Mouse (Mus musculus) hindbrain, embryonic 13.5 days (tissue): ENCODE data around the gene Gm8300. TPM values are rescaled to one million over a fixed set of nuclear protein-coding genes. Genes with fewer than 3 reads are reported as not detected.
"Not testable (repeated sequence)": the region's sequence is repeated elsewhere in the genome, so short reads cannot be mapped to it uniquely, and the experiment has no call there.

ENCODE experiments used
- ATAC-seq: fragments of 200-750 bp; cut with Nextera tagmentation; 2 replicates; pipeline ENCODE4 v1.8.0; 2017; ENCODE audit warnings: moderate TSS enrichment; ENCODE audit not compliant: low FRiP score
- H3K27ac ChIP-seq: fragments of 300-500 bp; sonication (generic); 2 replicates; pipeline ENCODE4 v1.5.1; 2015; ENCODE audit warnings: inconsistent platforms, mild to moderate bottlenecking, moderate library complexity
- H3K27me3 ChIP-seq: fragments of 300-500 bp; sonication (generic); 2 replicates; pipeline ENCODE4 v1.6.1; 2015; ENCODE audit warnings: mild to moderate bottlenecking, inconsistent platforms
- H3K36me3 ChIP-seq: fragments of 300-500 bp; sonication (generic); 2 replicates; pipeline ENCODE4 v1.6.1; 2015; ENCODE audit warnings: mild to moderate bottlenecking, inconsistent platforms
- H3K4me1 ChIP-seq: fragments of 300-500 bp; sonication (generic); replicated peaks from 2 replicates; pipeline ENCODE4 v1.6.1; 2015; ENCODE audit warnings: inconsistent platforms
- H3K4me2 ChIP-seq: fragments of 300-500 bp; sonication (generic); 2 replicates; pipeline ENCODE4 v1.6.1; 2015; ENCODE audit warnings: inconsistent platforms, mild to moderate bottlenecking, moderate library complexity
- H3K4me3 ChIP-seq: fragments of 300-500 bp; sonication (generic); 2 replicates; pipeline ENCODE4 v1.5.1; 2015; ENCODE audit warnings: mild to moderate bottlenecking, inconsistent platforms
- H3K9ac ChIP-seq: fragments of 300-500 bp; sonication (generic); 2 replicates; pipeline ENCODE4 v1.6.1; 2015; ENCODE audit warnings: mild to moderate bottlenecking, inconsistent platforms
- H3K9me3 ChIP-seq: fragments of 300-500 bp; sonication (generic); 2 replicates; pipeline ENCODE4 v1.6.1; 2016; ENCODE audit warnings: inconsistent platforms
- whole genome bisulfite sequencing: fragments of 180-500 bp; shearing (Covaris S2); methylation state at CpG from one replicate; pipeline ENCODE4 v1.1.7; 2015; 5-methylcytosine and 5-hydroxymethylcytosine counted together
- polyA plus RNA-seq: library from polyadenylated mRNA; unstranded; fragments of >200 nt; fragmentation: Nextera tagmentation; extraction: Ambion mirVana; gene quantifications from 2 replicates; pipeline ENCODE4 v1.2.1, GENCODE M21; 2015

Gene Gm8300
- not detected in 2 replicates for polyA plus RNA-seq

DNA sequence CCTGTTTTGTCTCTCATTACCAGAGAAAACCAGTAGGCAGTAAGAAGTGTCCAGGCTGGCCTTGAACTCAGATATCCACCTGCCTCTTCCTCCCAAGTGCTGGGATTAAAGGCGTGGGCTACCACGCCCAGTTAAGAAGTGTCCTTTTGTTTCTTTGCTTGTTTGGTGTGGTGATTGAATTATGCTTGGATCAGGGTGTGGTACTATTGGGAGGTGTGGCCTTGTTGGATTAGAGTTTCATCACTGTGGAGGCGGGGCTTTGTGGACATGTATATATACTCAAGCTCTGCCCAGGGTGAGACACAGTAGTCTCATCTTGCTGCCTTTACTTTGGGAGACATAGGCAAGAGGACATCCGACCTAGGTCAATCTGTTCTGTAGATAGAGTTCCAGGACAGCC is at the start of gene Gm8300:
TSS of gene Gm8300 (plus strand) at position 301 of the 400 bp plus-strand sequence.
- H3K27me3 ChIP-seq, H3K9ac ChIP-seq, H3K4me2 ChIP-seq, H3K9me3 ChIP-seq, H3K4me1 ChIP-seq, ATAC-seq, H3K4me3 ChIP-seq, H3K27ac ChIP-seq, H3K36me3 ChIP-seq: not testable (repeated sequence)
- WGBS: 90% methylated on average over 4 of the region's 4 CpGs

DNA sequence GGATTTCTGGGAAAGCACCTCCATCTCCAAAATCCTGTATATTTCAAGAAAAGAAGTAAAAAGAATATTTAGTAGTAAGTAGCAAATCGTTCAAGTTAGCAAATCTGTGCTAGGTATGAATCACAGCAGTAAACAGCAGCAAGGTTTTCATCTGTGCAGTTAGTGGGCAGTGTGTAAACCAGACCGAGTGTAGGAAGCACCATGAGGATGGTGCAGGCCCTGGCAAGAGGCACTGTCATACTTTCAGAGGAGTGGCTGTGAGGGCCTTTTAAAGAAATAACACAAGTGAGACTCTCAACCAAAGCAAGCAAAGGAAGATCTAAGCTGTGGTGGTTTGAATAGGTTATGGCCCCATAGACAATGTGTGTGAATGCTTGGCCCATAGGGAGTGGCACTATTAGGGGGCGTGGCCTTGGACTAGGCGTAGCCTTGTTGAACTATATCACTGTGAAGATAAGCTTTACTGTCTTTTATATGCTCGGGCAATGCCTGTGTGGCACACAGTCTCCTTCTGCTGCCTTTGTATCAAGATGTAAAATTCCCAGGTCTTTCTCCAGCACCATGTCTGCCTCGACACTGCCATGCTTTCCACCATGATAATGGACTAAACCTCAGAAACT is 49.3 kb upstream of the Gm8300 start:
- H3K9me3 ChIP-seq: no peaks in the 10 kb centered on the region
- H3K27ac ChIP-seq: no peak overlapping the region
- WGBS: 94% methylated on average over 6 of the region's 6 CpGs
- ATAC-seq: no peak
- no peak overlapping the region for H3K4me2 ChIP-seq
- peaks cover 75% of the 10 kb centered on the region for H3K36me3 ChIP-seq
- H3K27me3 ChIP-seq: no peaks in the 10 kb centered on the region
- H3K4me3 ChIP-seq: no peak overlapping the region
- no peak overlapping the region for H3K9ac ChIP-seq
- no peaks in the 10 kb centered on the region for H3K4me1 ChIP-seq

DNA sequence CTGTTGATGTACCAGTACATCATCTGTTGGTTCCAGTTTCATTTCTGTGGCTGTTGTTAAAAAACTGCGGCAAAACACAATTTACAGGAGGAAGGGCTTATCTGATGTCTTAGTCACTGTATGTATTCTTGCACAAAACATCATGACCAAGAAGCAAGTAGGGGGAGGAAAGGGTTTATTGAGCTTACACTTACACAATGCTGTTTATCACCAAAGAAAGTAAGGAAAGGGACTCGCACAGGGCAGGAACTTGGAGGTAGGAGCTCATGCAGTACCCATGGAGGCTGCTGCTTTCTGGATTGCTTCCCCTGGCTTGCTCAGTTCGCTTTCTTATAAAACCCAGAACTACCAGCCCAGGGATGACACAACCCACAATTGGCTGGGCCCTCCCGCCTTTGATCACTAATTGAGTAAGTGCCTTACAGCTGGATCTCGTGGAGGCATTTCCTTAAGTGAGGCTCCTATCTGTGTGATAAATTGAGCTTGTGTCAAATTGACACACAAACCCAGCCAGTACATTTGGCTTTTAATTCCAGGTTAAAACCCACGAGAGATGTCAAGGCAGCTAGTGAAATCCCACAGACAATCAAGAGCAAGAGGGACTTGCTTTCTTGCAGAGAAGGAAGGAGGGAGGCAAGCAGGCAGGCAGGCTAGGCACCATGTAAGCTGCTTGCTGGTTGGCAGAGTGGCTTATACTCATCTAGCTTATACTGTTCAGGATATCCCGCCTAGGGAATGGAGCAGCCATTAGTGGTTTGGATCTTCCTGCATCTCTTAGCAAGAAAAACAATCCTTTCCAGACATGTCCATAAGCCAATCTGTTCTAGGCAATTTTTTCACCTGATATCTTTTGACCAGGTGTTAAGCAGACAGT is 43.6 kb upstream of the Gm8300 start:
- 70% methylated on average over 7 of the region's 7 CpGs for WGBS
- H3K4me1 ChIP-seq: peaks cover 16% of the 10 kb centered on the region
- no peak for ATAC-seq
- H3K9me3 ChIP-seq: no peaks in the 10 kb centered on the region
- peak overlapping the region; percentile 73 for H3K4me3 ChIP-seq
- H3K27me3 ChIP-seq: peaks cover 6% of the 10 kb centered on the region; the same call in 1 of the 2 replicates
- peak overlapping the region; percentile 19 for H3K9ac ChIP-seq
- peaks cover 24% of the 10 kb centered on the region for H3K36me3 ChIP-seq
- H3K27ac ChIP-seq: no peak overlapping the region
- peak overlapping the region; percentile 71 for H3K4me2 ChIP-seq

DNA sequence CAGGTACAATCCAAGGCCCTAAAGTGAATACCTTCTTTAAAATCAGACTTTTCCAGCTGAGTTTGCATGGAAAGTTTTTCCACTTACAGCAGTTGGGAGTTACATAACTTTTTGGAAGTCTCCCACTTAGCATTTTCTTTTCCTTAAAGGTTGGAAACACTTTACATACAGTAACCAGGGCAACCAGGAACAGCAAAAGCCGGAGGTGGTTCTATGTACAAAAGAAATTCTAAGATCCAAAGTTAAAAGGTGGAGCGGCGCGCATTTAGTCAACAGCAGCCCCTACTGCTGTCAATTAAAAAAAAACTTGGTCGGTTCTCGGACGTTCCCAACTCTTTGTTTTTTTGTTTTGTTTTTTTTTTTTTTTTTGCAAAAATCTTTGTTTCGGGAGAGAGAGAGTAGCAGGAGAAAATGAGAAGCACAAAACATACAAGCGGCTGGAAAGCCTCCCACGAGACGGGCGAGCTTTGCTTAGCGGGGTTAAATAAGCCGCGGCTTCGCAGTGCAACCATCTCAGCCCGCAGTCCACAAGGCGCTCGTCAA is 42.6 kb upstream of the Gm8300 start:
- Histone ChIP-seq H3K4me1 (peaks cover 16% of the 10 kb centered on the region), H3K4me3 (peak overlapping the region; percentile 73), H3K9ac (peak overlapping the region; percentile 92), H3K36me3 (peaks cover 20% of the 10 kb centered on the region), H3K4me2 (peak overlapping the region; percentile 71), H3K27me3 (peaks cover 6% of the 10 kb centered on the region; the same call in 1 of the 2 replicates), H3K27ac (peak overlapping the region; percentile 93), H3K9me3 (no peaks in the 10 kb centered on the region)
- under 1% methylated on average over 19 of the region's 19 CpGs for WGBS
- ATAC-seq: no peak

DNA sequence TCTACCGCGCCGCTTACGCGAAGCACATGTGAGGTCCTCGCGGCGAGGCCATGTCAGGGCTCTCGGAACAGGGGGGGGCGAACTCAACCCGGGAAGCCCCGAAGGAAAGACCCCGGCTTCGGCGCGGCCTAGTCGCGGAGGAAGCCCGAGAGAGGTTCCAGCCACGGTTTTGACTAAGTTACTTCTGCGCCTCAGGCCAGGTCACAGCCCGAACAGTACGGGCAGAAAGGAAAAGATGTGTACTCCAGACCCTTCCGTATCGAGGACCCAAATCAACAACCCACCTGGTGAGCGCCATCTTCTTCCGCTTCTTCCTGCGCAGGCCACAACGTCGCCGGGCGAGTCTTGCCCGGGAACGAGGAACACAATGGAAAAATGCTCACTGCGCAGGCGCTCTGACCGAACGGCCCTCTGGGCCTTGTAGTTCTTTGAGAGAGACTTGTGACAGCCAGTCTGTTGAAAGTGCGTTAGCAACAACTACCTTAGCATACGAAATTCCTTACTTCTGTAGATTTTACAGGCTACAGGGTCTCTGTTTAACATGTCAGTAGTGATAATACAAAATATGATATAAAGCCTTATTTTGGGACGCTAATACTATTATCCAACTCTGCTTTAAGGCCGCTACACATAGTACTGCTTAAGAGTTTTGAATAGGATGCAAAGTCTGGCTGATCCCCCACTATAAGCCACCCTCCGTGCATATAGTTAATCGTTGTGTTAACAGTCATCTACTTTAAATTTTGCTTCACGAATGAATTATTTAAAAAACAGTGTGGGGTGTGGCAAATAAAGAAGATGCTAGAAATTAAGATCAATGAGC is 41.9 kb upstream of the Gm8300 start, which contains the start of gene Snw1:
TSS of gene Snw1 (minus strand) at position 311 of the 823 bp plus-strand sequence.
- Histone ChIP-seq H3K9ac (peak within 1 kb of the TSS; percentile 92), H3K27ac (peak within 1 kb of the TSS; percentile 93), H3K4me1 (peaks cover 16% of the 10 kb centered on the region), H3K4me3 (peak within 1 kb of the TSS; percentile 73), H3K27me3 (peaks cover 6% of the 10 kb centered on the region; the same call in 1 of the 2 replicates), H3K9me3 (no peaks in the 10 kb centered on the region), H3K4me2 (peak within 1 kb of the TSS; percentile 71), H3K36me3 (peaks cover 13% of the 10 kb centered on the region)
- ATAC-seq: peak; percentile 98
- 3% methylated on average over 45 of the region's 45 CpGs for WGBS

DNA sequence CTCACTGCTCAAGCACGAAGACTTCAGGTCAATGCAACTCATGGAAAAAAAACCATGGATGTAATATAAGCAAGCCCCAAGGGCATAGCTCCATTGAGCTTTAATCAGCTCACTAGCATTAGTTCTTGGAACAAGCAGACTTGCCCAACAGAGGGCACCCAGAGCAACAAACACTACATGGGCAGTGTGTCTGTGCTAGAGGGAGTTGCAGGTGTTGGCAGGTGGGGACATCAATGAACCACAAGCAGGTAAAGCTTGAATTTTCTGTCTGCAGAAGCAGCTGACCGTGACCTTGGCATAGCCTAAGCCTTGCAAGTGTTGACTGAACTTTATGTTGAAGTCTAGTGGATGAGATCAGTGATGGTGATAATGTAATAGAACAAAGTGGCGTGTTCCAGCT is 39.4 kb upstream of the Gm8300 start:
- 84% methylated on average over 3 of the region's 3 CpGs for WGBS
- Histone ChIP-seq H3K4me1 (peaks cover 16% of the 10 kb centered on the region), H3K9ac (no peak overlapping the region), H3K4me2 (no peak overlapping the region), H3K4me3 (no peak overlapping the region), H3K9me3 (no peaks in the 10 kb centered on the region), H3K27me3 (peaks cover 6% of the 10 kb centered on the region; the same call in 1 of the 2 replicates), H3K36me3 (no peaks in the 10 kb centered on the region), H3K27ac (no peak overlapping the region)
- ATAC-seq: no peak

DNA sequence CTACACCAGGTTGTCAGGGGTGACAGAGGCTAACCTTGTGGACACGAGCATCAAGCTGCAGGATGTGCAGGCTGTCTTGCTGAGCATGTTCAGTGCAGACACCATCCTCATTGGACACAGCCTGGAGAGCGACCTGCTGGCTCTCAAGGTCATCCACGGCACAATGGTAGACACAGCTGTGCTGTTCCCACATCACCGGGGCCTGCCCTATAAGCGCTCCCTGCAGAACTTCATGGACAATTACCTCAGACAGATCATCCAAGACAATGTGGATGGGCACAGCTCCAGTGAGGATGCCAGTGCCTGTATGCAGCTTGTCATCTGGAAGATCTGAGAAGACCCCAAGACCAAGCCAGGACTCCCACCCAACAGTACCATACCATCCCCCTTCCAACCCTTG is 31.6 kb upstream of the Gm8300 start:
- H3K4me2 ChIP-seq, H3K27ac ChIP-seq, H3K9me3 ChIP-seq, H3K27me3 ChIP-seq, H3K36me3 ChIP-seq, H3K9ac ChIP-seq, ATAC-seq, H3K4me1 ChIP-seq, H3K4me3 ChIP-seq: not testable (repeated sequence)
- 78% methylated on average over 5 of the region's 5 CpGs for WGBS

DNA sequence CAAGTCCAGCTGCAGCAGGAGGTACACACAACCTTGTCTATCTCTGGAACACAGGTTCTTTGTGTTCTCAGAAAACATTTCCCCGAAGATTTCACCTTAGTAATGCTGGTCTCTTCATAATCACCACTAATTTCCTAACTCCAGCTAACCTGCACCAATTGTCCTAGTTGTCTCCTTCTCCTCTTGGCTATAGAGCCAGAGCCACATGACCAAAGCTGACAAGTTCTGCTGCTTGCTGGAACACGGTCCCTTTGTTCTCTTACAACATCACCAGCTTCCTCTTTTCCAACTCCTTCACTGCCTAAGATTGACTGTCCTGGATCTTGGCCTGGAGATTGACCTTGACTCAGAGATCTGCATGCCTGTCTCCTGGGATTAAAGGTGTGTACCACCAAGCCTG is 25.4 kb upstream of the Gm8300 start:
- not testable (repeated sequence) for H3K4me1 ChIP-seq, H3K4me2 ChIP-seq, H3K9ac ChIP-seq, H3K27me3 ChIP-seq, H3K27ac ChIP-seq, ATAC-seq, H3K36me3 ChIP-seq, H3K4me3 ChIP-seq, H3K9me3 ChIP-seq
- 67% methylated on average over 2 of the region's 2 CpGs for WGBS

DNA sequence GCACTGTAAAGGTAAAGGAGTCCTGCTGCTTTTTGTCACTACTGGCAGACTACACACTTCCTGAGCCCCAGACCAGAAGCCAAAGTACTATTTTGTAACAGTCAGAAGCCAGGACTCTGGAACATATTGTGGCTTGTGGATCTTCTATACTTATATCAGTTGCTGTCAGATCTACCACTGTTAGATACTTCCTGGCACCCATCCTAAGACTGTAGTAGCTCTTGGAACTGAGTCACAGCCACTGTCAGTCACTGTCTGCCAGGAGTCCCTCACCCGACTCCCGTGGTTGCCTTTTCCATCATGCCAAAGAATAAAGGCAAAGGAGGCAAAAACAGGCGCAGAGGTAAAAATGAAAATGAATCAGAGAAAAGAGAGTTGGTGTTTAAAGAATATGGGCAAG is 19.7 kb upstream of the Gm8300 start, which contains the start of gene Gm5788:
TSS of gene Gm5788 (plus strand) at position 301 of the 400 bp plus-strand sequence.
- H3K4me3 ChIP-seq, H3K4me1 ChIP-seq, ATAC-seq, H3K27ac ChIP-seq, H3K36me3 ChIP-seq, H3K27me3 ChIP-seq, H3K9ac ChIP-seq, H3K4me2 ChIP-seq, H3K9me3 ChIP-seq: not testable (repeated sequence)
- 85% methylated on average over 3 of the region's 3 CpGs for WGBS

DNA sequence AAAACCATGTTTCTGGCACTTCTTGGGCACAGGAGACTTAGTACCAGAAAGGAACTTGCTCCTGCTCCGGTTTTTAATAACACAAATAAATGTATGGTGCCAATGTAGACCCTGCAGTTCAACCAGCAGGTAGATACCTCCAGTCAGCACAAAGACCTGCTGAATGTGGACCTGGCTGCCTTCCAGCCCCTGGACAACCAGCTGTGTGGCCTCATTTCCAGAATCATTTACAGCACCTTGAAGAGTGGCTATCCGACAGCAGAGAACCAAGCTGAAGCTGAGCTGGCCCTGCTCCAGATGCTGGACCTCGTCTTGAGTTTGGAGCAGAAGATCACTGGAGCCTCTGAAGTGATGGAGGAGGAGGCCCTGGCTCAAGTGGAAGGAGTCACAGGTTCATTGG is 5.5 kb downstream of the Gm8300 start:
- not testable (repeated sequence) for H3K27me3 ChIP-seq, H3K9me3 ChIP-seq, H3K4me1 ChIP-seq, H3K27ac ChIP-seq, H3K4me3 ChIP-seq, ATAC-seq, H3K9ac ChIP-seq, H3K36me3 ChIP-seq, H3K4me2 ChIP-seq
- WGBS: 69% methylated on average over 3 of the region's 3 CpGs

DNA sequence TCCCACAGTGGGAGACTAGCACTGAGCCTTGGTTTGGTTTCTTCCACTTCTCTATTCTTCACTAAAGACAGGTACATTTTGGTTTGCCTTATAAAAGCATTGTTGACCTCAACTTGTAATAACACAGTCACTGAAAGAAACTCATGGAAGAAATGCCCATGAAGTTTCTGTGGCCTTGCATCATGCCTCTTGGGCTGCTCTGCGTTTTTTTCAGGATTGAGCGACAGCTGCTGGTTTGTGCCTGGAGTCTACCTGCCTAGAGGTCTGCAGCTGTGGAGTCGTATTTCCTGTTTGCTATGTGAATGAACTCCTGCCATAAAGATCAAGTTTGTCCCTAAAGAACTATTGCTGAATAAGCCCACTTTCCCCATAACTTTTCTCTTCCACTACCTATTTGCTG is 29.8 kb downstream of the Gm8300 start:
- Histone ChIP-seq H3K27me3 (no peaks in the 10 kb centered on the region), H3K27ac (no peak overlapping the region), H3K9me3 (no peaks in the 10 kb centered on the region; the same call in 1 of the 2 replicates), H3K36me3 (no peaks in the 10 kb centered on the region), H3K4me2 (no peak overlapping the region), H3K4me1 (no peaks in the 10 kb centered on the region), H3K9ac (no peak overlapping the region), H3K4me3 (no peak overlapping the region)
- WGBS: 86% methylated on average over 3 of the region's 3 CpGs
- no peak for ATAC-seq

DNA sequence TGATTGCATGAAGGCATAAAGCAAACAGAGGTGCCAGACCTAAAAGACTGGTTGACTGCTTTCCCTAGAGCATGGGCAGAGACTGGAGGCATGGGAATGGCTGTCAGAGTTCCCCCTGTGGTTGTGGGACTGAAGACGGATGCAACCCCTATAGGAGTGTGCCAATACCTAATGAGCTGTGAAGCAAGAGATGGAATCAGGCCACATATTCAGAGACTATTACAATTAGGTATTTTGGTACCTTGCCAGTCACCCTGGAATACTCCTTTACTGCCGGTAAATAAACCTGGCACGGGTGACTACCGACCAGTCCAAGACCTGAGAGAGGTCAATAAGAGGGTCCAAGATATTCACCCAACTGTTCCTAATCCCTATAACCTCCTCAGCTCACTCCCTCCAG is 36.5 kb downstream of the Gm8300 start:
- not testable (repeated sequence) for H3K36me3 ChIP-seq, ATAC-seq, H3K27ac ChIP-seq, H3K4me3 ChIP-seq, H3K4me2 ChIP-seq, H3K27me3 ChIP-seq, H3K9ac ChIP-seq, H3K4me1 ChIP-seq, H3K9me3 ChIP-seq
- 87% methylated on average over 4 of the region's 4 CpGs for WGBS
